Mouse (Mus musculus): ENCODE measurements around the gene Mgarp.

Mgarp gene

DNA sequence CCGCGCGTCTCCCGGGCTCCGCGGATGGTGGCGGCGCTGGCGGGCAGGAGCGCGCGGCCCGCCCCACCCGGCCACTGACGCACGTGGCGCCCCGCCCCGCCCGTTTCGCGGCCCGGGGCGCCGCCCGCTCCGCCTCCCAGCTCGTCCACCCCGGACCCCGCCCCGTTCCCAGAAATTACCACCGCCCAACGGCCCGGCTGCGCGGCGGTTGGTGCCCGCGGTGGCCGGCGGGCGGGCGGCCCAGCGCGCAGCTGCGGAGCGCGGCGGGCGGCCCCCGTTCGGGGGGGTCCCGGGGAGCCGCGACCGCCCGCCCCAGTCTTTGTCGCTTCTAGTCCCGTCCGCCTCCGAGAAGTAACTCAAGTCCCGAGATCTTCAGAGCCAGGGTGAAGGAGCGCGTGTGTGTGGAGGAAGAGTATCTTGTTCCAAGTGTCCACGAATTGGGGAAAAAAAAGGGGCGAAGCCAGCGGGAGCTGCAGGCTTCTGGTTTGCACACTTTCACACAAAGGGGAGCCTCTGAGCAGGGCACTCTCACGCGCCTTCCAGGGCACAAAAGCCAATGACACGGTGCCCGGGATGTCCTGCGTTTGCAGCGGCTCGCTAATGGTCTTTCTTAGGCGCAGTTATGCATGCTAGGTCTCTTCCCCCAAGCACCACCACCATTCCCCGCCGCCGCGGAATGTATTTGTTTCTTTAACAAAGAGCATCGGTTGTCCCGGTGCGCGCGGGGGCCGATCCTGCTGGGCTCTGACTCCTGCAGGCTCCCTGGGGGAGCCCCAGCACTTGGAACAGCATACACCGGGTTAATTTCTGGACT lies 55.1 kb downstream of the Mgarp start:
- no peak for DNase-seq (ENCODE audit: extremely low spot score, low read depth, low spot score)

DNA sequence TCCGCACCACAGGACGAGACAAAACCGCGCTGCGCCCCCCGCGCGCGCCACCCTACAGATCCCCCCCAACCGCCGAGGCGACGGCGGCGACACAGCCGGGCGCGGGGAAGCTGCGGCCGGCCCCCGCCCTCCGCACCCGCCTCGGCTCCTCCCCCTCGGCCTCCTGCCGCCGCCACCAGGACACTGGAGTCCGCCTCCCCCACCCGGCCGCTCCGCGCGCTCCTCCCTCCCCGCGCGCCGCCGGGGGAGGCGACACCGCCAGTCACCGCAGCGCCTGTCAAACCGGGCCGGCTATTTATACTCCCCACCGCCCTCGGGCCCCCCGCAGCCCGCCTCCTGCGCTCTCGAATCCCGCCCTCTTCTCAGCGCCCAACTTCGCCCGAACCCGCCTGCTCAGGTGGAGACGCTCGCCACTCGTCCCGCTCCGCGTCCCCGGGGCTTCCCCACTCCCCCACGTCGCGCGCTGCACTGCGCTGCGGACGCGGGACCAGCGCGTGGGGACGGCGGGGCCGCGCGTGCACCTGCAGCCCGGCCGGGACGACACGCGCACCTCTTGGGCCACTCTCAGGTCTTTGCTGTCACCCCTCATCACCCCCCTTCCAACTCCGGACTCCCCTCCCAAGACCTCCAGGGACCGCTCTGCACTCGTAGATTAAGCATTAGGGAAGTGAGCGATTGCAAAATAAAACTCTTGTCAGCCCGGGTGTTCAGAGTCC lies 55.8 kb downstream of the Mgarp start, which contains the start of gene Elf2:
Gene Elf2, minus strand, starts transcription at position 112 of the 716 bp plus-strand sequence.
- no peak for DNase-seq (ENCODE audit: extremely low spot score, low read depth, low spot score)

DNA sequence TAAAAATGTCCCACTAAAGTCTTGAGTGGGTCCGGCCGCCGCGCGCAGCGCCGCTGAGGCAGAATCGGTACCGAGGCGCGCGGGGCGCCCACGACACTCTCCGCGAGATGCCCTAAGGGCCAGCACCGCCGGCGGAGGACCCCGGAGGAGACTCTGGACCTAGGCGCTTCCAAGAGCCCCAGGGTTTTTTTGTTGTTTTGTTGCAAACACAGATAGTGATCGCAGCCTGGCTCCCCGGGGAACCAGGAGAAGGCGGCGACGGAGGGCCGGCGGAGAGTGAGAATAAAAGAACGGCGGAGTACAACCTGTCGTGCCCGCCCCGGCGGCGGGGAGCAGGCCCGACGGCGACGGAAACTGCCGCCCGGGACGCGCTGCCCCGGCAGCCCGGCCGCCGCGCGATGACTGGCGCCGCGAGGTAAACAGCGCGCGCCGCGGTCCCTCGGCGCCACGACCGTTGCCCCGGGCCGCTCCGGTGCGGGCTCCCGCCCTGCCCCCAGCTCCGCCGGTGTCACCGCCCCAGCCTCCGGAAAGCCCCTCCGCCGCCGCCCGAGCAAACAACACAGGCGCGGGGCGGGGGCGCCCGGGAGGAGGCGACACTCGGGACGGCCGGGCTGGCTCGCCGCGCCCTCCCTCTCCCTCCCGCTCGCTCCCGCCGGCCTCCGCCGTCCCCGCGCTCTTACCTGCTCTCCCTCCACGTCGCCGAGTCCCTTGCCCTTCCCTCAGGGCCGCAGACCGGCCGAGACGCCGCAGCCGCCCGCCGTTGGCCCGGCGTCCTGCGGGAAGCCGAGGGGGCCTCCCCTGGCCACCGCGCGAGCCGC lies 56.6 kb downstream of the Mgarp start:
- no peak for DNase-seq (ENCODE audit: extremely low spot score, low read depth, low spot score)

DNA sequence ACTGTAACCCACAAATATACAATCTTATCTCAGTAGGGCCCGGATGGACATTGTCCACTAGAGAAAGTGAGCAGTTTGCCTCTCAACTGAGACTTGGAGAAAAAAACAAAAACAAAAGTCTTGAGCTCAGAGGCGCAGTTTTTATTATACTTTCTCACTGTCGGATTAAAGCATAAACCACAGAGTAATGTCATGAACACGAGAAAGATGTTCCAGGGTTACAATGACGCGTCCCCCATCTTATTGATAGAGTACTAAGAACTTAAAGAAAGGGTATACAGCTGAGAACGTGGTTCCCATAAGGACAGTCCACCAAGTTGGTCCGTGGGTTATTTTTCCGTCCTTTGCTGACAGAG lies 57.2 kb downstream of the Mgarp start:
- no peak for DNase-seq (ENCODE audit: extremely low spot score, low read depth, low spot score)
